Comparison of ENCODE assay signal across 11 mouse cellular contexts in the genomic region with DNA sequence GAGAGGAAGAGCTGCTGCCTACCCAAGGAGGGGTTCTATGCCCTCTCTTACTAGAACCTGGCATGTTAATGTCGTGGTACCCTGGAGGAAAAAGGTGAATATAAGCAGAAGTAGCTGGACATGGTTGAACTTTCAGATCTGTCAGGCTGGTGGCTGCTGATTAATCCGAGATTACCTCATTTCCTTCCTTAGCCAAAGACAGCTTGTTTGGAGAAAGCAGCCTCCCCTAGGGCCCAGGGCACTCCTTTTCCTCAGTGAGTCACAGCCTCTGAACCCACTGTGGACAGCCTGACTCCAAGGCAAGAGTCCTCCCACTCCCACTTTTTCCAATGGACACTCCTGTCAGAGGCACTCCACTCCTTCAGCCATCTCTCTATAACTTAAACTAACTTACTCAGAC. TPM values are rescaled to one million over a fixed set of nuclear protein-coding genes. Genes with fewer than 3 reads are reported as not detected.
A peak's percentile ranks its signal among the peaks of the same experiment; 100 is the strongest.
DNase-seq lines count a peak whose midpoint lies in the region; ATAC-seq and TF ChIP-seq lines count a peak whose summit lies in the region.
"Had no signal": no experiment of that assay in that cellular context is flagged by ENCODE, and none has a peak within 500 bp of the region (broad histone marks: within the 10 kb centered on the region; RNA-seq: fewer than 3 reads in every experiment).

No protein-coding gene starts in this region.

- WGBS in intestine, postnatal 0 days, result 25% methylated on average over 2 of the region's 2 CpGs

- H3K9me3 ChIP-seq in intestine, postnatal 0 days (ENCODE audit: control insufficient read depth), result no peaks in the 10 kb centered on the region
- H3K9me3 ChIP-seq: liver, embryonic 13.5 days had no signal

- CTCF ChIA-PET in Patski (lab: Charles Lee), result interaction anchor here (1.1 to 3.2 kb wide), 7 partner anchors 9 to 259 kb away, joined by 3 to 35 read pairs (median 3); no protein-coding TSS in a partner anchor

- no peak for TF ChIP-seq CTCF in Patski (IDR thresholded peaks at IDR 0.05)
- TF ChIP-seq CTCF in intestine, postnatal 0 days (IDR thresholded peaks at IDR 0.05; ENCODE audit: low read depth), result no peak

- no peak overlapping the region for H3K27ac ChIP-seq in intestine, postnatal 0 days (ENCODE audit: low read depth, low read length)
- H3K27ac ChIP-seq: liver, embryonic 13.5 days had no signal

- no peak overlapping the region for H3K9ac ChIP-seq in intestine, postnatal 0 days (ENCODE audit: low read depth, low read length)
- H3K9ac ChIP-seq: liver, embryonic 13.5 days had no signal

- no peak overlapping the region for H3K4me2 ChIP-seq in intestine, postnatal 0 days (replicated peaks; ENCODE audit: low read depth)
- H3K4me2 ChIP-seq: liver, embryonic 13.5 days had no signal

- intact Hi-C loops in heart, postnatal 36 days (cut with DNase I), result loop anchor here (2.0 kb wide), 1 partner anchor 259 kb away; no protein-coding TSS in a partner anchor
- intact Hi-C loops in gastrocnemius, postnatal 14 days (cut with DNase I; ENCODE audit: low total_unique reads), result loop anchor here (2.0 kb wide), 1 partner anchor 81 kb away; no protein-coding TSS in a partner anchor

- POLR2A ChIA-PET in Patski (lab: Charles Lee), result interaction anchor here (0.6 to 2.1 kb wide), 2 partner anchors 24 to 339 kb away, joined by 7 to 9 read pairs; a partner anchor contains a TSS

- H3K27me3 ChIP-seq in Patski, result no peaks in the 10 kb centered on the region
- no peaks in the 10 kb centered on the region for H3K27me3 ChIP-seq in intestine, postnatal 0 days (replicated peaks; ENCODE audit: control insufficient read depth, insufficient read depth, low read length)

- no peaks in the 10 kb centered on the region for H3K4me1 ChIP-seq in intestine, postnatal 0 days (replicated peaks; ENCODE audit: control insufficient read depth, insufficient read depth, low read length)
- H3K4me1 ChIP-seq: liver, embryonic 13.5 days had no signal

- no peak overlapping the region for H3K4me3 ChIP-seq in intestine, postnatal 0 days (ENCODE audit: low read depth, low read length)
- H3K4me3 ChIP-seq: liver, embryonic 13.5 days had no signal

- peak; percentile 63 for ATAC-seq in Patski
- ATAC-seq in intestine, postnatal 0 days, result no peak
- ATAC-seq: intestine, embryonic 16.5 days had no signal

- in situ Hi-C loops in Patski (cut with MboI; ENCODE audit: low pct_unique_long_range_greater_than_20kb), result loop anchor here (5.0 kb wide), 2 partner anchors 82 to 232 kb away; no protein-coding TSS in a partner anchor

- no peaks in the 10 kb centered on the region for H3K36me3 ChIP-seq in intestine, postnatal 0 days (ENCODE audit: control insufficient read depth, insufficient read depth)
- H3K36me3 ChIP-seq: liver, embryonic 13.5 days had no signal

- DNase-seq in heart, adult 9 months (ENCODE audit: low spot score in 2 of 2), result peak; percentile 35 to 39
- no peak for DNase-seq in heart, postnatal 36 days
- peak; percentile 50 for DNase-seq in 3134 (ENCODE audit: extremely low read depth, insufficient read length, low spot score)
- DNase-seq in Patski (ENCODE audit: low read depth, low spot score), result no peak
- peak; percentile 34 to 49 for DNase-seq in lung, postnatal 4 days
- DNase-seq in thymus, postnatal 25 days, result no peak
- no peak for DNase-seq in gastrocnemius, postnatal 14 days
- DNase-seq: liver, embryonic 13.5 days; thymus, adult 18-20 months had no signal

RNA-seq across cellular contexts. Expression of a gene that starts 22.9 kb away (rescaled TPM):
- total RNA-seq in heart, postnatal 36 days (2021), result 10 to 100 TPM in 1 of 2 experiments, 1 to 10 TPM in 1; 9.3 to 13.6 TPM
- 78.8 TPM for polyA plus RNA-seq in Patski (2021)
- total RNA-seq in gastrocnemius, postnatal 14 days (2021), result 1 to 10 TPM; 4.5 to 5.1 TPM
- polyA plus RNA-seq in intestine, postnatal 0 days (2015; fragmentation: Nextera tagmentation; extraction: Ambion mirVana), result 14.4 and 16.0 TPM in 2 replicates

RNA-seq across cellular contexts. Expression of a gene that starts 46.1 kb away (rescaled TPM):
- 10 to 100 TPM; 12.4 to 12.5 TPM for total RNA-seq in heart, postnatal 36 days (2021)
- 20.5 TPM for polyA plus RNA-seq in Patski (2021)
- 1 to 10 TPM; 7.9 to 9.1 TPM for total RNA-seq in gastrocnemius, postnatal 14 days (2021)
- 17.6 and 19.0 TPM in 2 replicates for polyA plus RNA-seq in intestine, postnatal 0 days (2015; fragmentation: Nextera tagmentation; extraction: Ambion mirVana)

Comparison
In these comparisons a context has a peak if more than half of its experiments do, and no peak if none do; other contexts are left out.
1. DNase-seq: peak in heart, adult 9 months (2 of 2), 3134 (single experiment) and lung, postnatal 4 days (2 of 2); none in heart, postnatal 36 days (0 of 2), Patski (single experiment), thymus, postnatal 25 days (single experiment) and gastrocnemius, postnatal 14 days (single experiment).